Mouse (Mus musculus) cerebellum, adult 2 months (tissue): Measurements from ENCODE around the gene Uba2.

Experiments
- CTCF ChIP-seq: fragments of 200-500 bp; IDR thresholded peaks from 2 replicates; pipeline ENCODE4 v1.5.1; 2011; ENCODE audit warnings: low read depth, mild to moderate bottlenecking, control low read depth, low read length, moderate library complexity, borderline replicate concordance; ENCODE audit not compliant: insufficient read depth
- POLR2A ChIP-seq: fragments of 200-500 bp; IDR thresholded peaks from 2 replicates; pipeline ENCODE4 v1.6.1; 2011; ENCODE audit warnings: low read length, control low read depth, borderline replicate concordance; ENCODE audit not compliant: insufficient read depth

- TF ChIP-seq CTCF (no peak), POLR2A (no peak)
These were observed 45.2 kb upstream of the Uba2 start for GRCm38 (mm10) chr7:34214644-34215043.
